Mouse (Mus musculus) frontal cortex, postnatal 14 days (tissue): Measurements from ENCODE around the gene Dmp1.
A peak's percentile ranks its signal among the peaks of the same experiment; 100 is the strongest.

Experiments
- DNase-seq, 2 experiments: peaks; one replicate each; pipeline ENCODE4 v3.0.0; 2022; ENCODE audit warnings: low spot score in 2 of 2

Dmp1 gene

DNA sequence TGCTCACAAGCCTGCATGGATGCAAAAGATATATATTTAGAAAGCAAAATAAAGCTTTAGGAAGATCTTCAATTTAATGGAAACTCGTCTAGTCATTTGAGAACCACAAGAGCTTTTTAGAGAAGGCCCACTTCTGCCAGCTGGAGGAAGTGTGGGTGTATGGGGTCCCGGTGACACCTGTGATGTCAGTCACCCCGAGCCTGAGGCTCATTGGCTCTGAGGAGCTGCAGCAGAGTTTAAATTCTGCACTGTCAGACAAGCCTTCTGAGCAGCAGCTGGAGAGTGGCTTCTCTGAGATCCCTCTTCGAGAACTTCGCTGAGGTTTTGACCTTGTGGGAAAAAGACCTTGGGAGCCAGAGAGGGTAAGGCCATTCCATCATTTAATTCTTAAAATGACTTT is at the start of gene Dmp1:
Dmp1 (plus strand) TSS at position 263 of the 400 bp plus-strand sequence.
- no peak for DNase-seq

DNA sequence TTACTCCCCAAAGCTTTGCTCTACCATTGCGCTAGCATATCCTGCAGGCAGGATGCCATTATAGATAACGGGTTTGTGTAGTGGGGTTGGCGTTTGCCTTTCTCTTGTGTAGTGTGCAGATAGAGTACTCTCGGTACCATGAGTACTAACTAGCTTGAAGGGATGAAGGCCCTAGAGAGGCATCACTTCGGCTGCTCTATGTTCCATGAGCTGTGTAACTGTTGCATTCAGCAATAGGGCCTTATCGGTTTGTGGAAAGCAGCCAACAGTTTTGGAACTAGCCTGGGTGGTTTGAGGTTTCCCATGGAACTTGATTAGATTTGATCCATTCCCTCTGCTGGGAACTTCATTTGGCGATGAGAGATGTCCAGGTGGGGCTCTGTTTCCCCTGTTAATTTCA is 44.7 kb upstream of the Dmp1 start:
- DNase-seq, result no peak

DNA sequence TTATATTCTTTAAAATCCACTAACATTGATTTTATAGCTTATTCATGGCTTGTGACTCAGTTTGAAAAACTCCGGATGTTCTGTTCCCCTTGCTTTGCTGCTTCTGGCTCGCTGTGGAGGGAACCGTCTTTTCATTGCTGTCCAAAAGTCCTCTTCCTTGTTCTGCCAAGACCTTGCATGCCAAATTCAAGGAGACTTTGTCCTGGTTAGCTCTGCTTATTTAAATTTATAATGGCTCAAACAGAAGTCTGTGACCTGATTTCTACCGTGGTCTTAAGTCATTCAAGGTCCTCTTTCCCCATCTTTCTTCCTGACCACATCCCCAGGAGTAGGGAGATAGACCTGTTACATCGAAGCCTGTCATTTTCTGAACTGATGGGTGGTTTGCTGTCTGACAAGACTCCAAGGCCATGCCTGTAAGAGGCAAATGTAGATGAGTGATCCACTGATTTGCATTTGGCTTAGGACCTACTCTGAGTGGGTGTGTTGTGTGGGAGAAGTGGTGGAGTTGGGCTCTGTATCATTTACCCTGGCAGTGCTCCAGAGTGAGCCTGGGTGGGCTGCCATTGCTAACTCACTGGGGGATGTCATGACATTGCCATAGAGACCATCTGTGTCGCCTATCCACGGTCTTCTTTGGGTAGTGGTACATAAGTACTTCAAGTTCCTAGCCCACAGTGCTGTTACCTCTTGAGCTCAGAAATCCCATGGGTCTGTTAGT is 43.9 kb upstream of the Dmp1 start:
- peak; percentile 28 to 37 for DNase-seq

DNA sequence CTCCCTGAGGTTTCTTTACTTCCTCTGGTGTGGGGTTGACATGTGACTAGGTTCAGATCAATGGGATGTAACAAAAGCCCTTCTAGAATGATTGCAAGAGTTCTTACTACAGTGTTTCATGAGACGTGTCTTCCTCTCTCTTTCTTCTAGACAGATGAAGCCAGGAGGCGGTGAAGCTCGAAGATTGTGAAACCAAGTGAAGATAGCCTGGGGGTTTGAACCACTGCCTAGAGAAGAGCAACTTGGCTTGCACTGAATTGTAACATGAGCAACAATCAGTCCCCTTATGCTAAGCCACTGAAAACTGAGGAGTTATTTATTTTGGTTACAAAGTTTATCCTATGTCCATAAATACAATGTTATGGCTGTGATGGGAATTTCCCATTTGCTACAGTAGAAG is 41.8 kb upstream of the Dmp1 start:
- DNase-seq, result no peak

- DNase-seq, result no peak
These were observed 41.0 kb upstream of the Dmp1 start for GRCm38 (mm10) chr5:104161390-104161789.

GRCm38 (mm10) chr5:104163536-104163935 is 38.9 kb upstream of the Dmp1 start:
- DNase-seq, result no peak

DNA sequence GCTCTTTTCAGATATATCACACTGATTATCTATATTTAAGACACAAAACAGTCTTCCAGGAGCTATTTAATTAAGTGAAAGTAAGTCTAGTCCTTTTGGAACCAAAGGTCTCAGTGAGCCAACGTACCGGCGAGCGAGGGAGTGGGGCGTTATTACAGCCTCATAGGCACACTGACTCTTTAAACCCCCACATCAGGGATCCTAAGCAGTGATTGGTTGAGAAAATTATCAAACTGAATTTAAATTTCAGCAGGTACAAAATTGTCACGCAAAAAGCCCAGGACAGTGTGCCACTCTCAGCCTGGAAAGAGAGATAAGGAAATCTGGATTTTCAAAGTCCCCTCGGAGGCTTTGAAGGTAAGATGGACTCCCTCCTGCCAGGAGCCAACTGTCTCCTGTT is 32.0 kb upstream of the Dmp1 start, which contains the start of gene Dspp:
Dspp (plus strand) TSS at position 301 of the 400 bp plus-strand sequence.
- no peak for DNase-seq

GRCm38 (mm10) chr5:104173094-104173493 is 29.3 kb upstream of the Dmp1 start:
- DNase-seq, result peak in 1 of 2 experiments; percentile 23

GRCm38 (mm10) chr5:104183743-104184142 is 18.7 kb upstream of the Dmp1 start:
- DNase-seq, result no peak

GRCm38 (mm10) chr5:104187281-104187680 is 15.1 kb upstream of the Dmp1 start:
- DNase-seq, result no peak

- DNase-seq, result no peak
These were observed 7.3 kb upstream of the Dmp1 start for GRCm38 (mm10) chr5:104195086-104195485.

GRCm38 (mm10) chr5:104201153-104201950 is 1.1 kb upstream of the Dmp1 start:
- DNase-seq, result no peak

GRCm38 (mm10) chr5:104212531-104212930 is 10.1 kb downstream of the Dmp1 start:
- no peak for DNase-seq

DNA sequence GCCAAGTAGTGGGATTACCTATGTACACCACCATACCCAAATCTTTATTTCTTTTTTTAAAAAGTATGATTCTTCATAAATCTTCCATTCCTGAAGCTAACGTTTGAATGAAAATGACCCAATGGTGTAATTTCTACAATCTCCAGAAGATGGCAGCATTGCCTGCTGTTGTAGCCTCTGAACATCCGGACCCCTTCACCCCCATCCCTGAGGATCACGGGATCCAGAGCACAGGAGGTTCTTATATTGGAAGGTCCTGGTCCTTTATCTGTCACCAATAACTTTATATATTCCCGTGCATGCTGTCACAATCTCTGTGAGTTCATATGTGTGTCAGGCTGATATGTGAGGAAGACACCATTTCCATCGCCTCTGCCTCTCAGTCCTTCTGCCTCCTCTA is 16.5 kb downstream of the Dmp1 start:
- peak in 1 of 2 experiments; percentile 21 for DNase-seq

GRCm38 (mm10) chr5:104224299-104224698 is 21.9 kb downstream of the Dmp1 start:
- no peak for DNase-seq

DNA sequence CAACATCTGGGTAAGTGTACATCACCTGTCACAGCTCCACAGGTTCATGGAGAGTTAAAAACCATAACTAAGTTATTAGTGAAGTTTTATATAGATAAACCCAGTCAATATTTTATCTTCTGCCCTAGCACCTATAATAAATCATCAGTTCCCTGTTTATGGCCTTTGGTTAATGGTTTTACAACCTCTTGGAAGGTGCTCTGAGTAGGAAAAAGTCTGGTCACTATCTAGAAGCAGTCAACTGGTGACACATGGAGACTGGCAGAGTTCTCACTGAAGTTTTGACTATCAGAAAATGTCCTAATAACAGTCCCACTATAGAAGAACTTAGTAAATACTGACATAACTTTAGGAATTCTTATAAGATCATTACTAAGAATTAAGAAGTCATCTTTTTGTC is 22.3 kb downstream of the Dmp1 start:
- DNase-seq, result no peak

- DNase-seq, result no peak
These were observed 26.1 kb downstream of the Dmp1 start for GRCm38 (mm10) chr5:104228497-104228896.

DNA sequence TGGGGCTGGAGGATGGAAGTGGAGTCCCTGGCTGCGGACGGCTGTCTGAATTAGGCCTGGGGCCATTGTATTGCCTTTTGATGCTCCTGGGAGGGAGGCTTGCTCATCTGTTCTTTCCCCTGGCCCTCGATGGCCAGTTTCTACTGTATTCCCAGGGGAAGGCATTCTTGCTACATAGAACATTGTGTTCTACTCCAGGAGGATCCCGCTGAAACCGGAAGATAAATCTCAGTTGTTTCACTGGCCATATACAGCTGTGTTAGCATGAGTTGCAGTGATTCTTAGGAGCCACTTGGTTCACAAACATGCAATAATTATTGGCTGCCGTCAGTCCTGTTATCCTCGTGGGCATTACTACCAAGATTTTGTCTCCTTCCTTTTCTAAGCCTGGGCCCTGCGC is 34.3 kb downstream of the Dmp1 start:
- no peak for DNase-seq

- DNase-seq, result no peak
These were observed 37.4 kb downstream of the Dmp1 start for GRCm38 (mm10) chr5:104239674-104240378.

DNA sequence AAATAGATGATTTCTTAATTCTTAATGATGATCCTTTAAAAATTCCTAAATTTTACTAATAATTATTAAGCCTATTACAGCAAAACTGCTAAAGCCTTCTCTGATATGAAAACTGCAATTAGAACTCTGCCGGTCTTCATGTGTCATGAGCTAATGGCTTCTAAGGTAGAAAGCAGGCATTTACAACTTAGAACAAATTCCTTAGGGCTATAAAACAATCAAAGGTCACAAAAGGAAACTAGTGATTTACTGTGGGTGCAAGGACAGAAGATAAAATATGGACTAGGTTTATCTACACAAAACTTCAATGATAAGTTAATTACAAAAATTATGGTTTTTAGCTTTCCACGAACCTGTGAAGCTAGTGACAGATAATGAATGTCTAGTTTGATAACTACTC is 41.8 kb downstream of the Dmp1 start:
- DNase-seq, result no peak

GRCm38 (mm10) chr5:104251811-104252210 is 49.4 kb downstream of the Dmp1 start:
- no peak for DNase-seq

- no peak for DNase-seq
These were observed 54.2 kb downstream of the Dmp1 start for GRCm38 (mm10) chr5:104256585-104256984.
